Mouse (Mus musculus) skeletal muscle tissue, adult 2 months (tissue): ENCODE measurements around the gene Gm28051.

ENCODE experiments used
- DNase-seq: peaks from one replicate; pipeline ENCODE4 v3.0.0-alpha.2; 2012; ENCODE audit warnings: low read depth, low spot score

Gene Gm28051

GRCm38 (mm10) chr12:102743036-102743588 is 14.5 kb downstream of the Gm28051 start:
- DNase-seq, result no peak

- no peak for DNase-seq
Measured at GRCm38 (mm10) chr12:102742056-102742455, 15.5 kb downstream of the Gm28051 start.

- DNase-seq, result no peak
Measured at GRCm38 (mm10) chr12:102740285-102740684, 17.3 kb downstream of the Gm28051 start.

- DNase-seq, result no peak
Measured at GRCm38 (mm10) chr12:102739096-102739495, 18.5 kb downstream of the Gm28051 start.

- DNase-seq, result no peak
Measured at GRCm38 (mm10) chr12:102733381-102733780, 24.2 kb downstream of the Gm28051 start.

- DNase-seq, result no peak
Measured at GRCm38 (mm10) chr12:102730798-102731619, 26.6 kb downstream of the Gm28051 start.

- no peak for DNase-seq
Measured at GRCm38 (mm10) chr12:102729855-102730797, 27.4 kb downstream of the Gm28051 start.

- DNase-seq, result no peak
Measured at GRCm38 (mm10) chr12:102725761-102726175, 31.8 kb downstream of the Gm28051 start.

GRCm38 (mm10) chr12:102725146-102725545 is 32.4 kb downstream of the Gm28051 start:
- DNase-seq, result no peak

GRCm38 (mm10) chr12:102723861-102724260 is 33.7 kb downstream of the Gm28051 start:
- DNase-seq, result no peak

GRCm38 (mm10) chr12:102722966-102723365 is 34.6 kb downstream of the Gm28051 start:
- DNase-seq, result no peak

- DNase-seq, result no peak
Measured at GRCm38 (mm10) chr12:102722451-102722850, 35.1 kb downstream of the Gm28051 start.

GRCm38 (mm10) chr12:102719552-102720315 is 37.8 kb downstream of the Gm28051 start:
- no peak for DNase-seq

GRCm38 (mm10) chr12:102714654-102715395 is 42.7 kb downstream of the Gm28051 start:
- no peak for DNase-seq

GRCm38 (mm10) chr12:102714116-102714515 is 43.4 kb downstream of the Gm28051 start:
- DNase-seq, result no peak

- DNase-seq, result no peak
Measured at GRCm38 (mm10) chr12:102713153-102713865, 44.3 kb downstream of the Gm28051 start.

GRCm38 (mm10) chr12:102710851-102711375 is 46.7 kb downstream of the Gm28051 start:
- no peak for DNase-seq

GRCm38 (mm10) chr12:102709896-102710295 is 47.7 kb downstream of the Gm28051 start:
- no peak for DNase-seq

- no peak for DNase-seq
Measured at GRCm38 (mm10) chr12:102708220-102708619, 49.3 kb downstream of the Gm28051 start.
